Mouse (Mus musculus) stomach, postnatal 0 days (tissue): ENCODE measurements at regions not wholly inside any gene's neighbourhood (a gene's known extent, or its start where the extent isn't known, plus 50 kb on each side); places are given as distances from the start of the nearest gene placed in this dataset.
A peak's percentile ranks its signal among the peaks of the same experiment; 100 is the strongest.

Experiments
- ATAC-seq: fragments of 200-750 bp; cut with Nextera tagmentation; 2 replicates; pipeline ENCODE4 v1.8.0; 2017; ENCODE audit not compliant: low FRiP score, low TSS enrichment
- DNase-seq: peaks from one replicate; pipeline ENCODE4 v3.0.0-alpha.2; 2016; ENCODE audit warnings: low spot score
- H3K27ac ChIP-seq: fragments of 300-500 bp; sonication (generic); replicated peaks from 2 replicates; pipeline ENCODE4 v1.5.1; 2014; ENCODE audit warnings: mild to moderate bottlenecking, control low read depth
- H3K27me3 ChIP-seq: fragments of 300-500 bp; sonication (generic); 2 replicates; pipeline ENCODE4 v1.6.1; 2014; ENCODE audit warnings: low read length; ENCODE audit not compliant: control insufficient read depth, insufficient read depth
- H3K36me3 ChIP-seq: fragments of 300-500 bp; sonication (generic); 2 replicates; pipeline ENCODE4 v1.6.1; 2014; ENCODE audit warnings: low read length, mixed read lengths; ENCODE audit not compliant: control insufficient read depth, insufficient read depth
- H3K4me1 ChIP-seq: fragments of 300-500 bp; sonication (generic); replicated peaks from 2 replicates; pipeline ENCODE4 v1.6.1; 2014; ENCODE audit warnings: antibody characterized with exemption; ENCODE audit not compliant: control insufficient read depth, insufficient read depth
- H3K4me2 ChIP-seq: fragments of 300-500 bp; sonication (generic); replicated peaks from 2 replicates; pipeline ENCODE4 v1.6.1; 2014; ENCODE audit warnings: low read depth, mild to moderate bottlenecking, control low read depth, moderate library complexity
- H3K4me3 ChIP-seq: fragments of 300-500 bp; sonication (generic); 2 replicates; pipeline ENCODE4 v1.5.1; 2014; ENCODE audit warnings: low read depth, low read length, control low read depth
- H3K9ac ChIP-seq: fragments of 300-500 bp; sonication (generic); 2 replicates; pipeline ENCODE4 v1.6.1; 2014; ENCODE audit warnings: mild to moderate bottlenecking, low read length, control low read depth, mixed read lengths
- H3K9me3 ChIP-seq: fragments of 300-500 bp; sonication (generic); 2 replicates; pipeline ENCODE4 v1.6.1; 2016; ENCODE audit warnings: low read length; ENCODE audit not compliant: control insufficient read depth
- CTCF ChIP-seq: IDR thresholded peaks from 2 replicates; pipeline ENCODE4 v1.5.1; 2016; ENCODE audit warnings: antibody characterized with exemption, low read depth, mild to moderate bottlenecking, moderate library complexity
- EP300 ChIP-seq: optimal IDR thresholded peaks from 2 replicates; pipeline ENCODE3; 2016; ENCODE audit warnings: antibody characterized with exemption
- WGBS: fragments of 180-500 bp; shearing (Covaris S2); extraction: QIAGEN DNeasy Blood & Tissue Kit; methylation state at CpG from one replicate; pipeline ENCODE4 v1.1.7; 2014; 5-methylcytosine and 5-hydroxymethylcytosine counted together

- Histone ChIP-seq H3K4me3 (no peak overlapping the region), H3K27me3 (no peaks in the 10 kb centered on the region), H3K4me2 (no peak overlapping the region), H3K9ac (no peak overlapping the region; the same call in 1 of the 2 replicates), H3K9me3 (no peaks in the 10 kb centered on the region), H3K4me1 (no peaks in the 10 kb centered on the region), H3K36me3 (no peaks in the 10 kb centered on the region), H3K27ac (no peak overlapping the region)
- WGBS: 29% methylated on average over 22 of the region's 22 CpGs
- DNase-seq: peak; percentile 36
- peak; percentile 87 for ATAC-seq
- TF ChIP-seq CTCF: no peak
- TF ChIP-seq EP300: no peak
These were observed 492.3 kb downstream of the Fam19a5 start for GRCm38 (mm10) chr15:88036146-88037000.

DNA sequence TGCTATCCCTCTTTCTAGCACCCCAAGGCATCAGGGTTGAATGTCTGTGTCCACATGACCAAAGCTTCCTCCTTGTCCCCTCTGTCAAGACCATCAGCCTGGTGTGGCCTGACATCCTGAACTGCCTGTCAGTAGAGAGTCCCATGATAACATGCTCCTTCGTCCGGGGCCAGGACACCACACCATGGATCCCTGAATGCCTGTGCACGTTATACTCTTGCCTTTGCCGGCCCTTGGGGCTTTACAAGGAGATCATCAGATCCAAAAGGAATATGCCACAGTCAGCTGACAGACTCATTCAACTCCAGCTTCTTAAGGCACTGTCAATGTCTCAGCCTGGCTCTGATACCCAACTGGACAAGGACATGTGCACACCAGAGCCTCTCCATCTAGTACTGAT, 493.5 kb downstream of the Fam19a5 start:
- H3K9me3 ChIP-seq: no peaks in the 10 kb centered on the region

GRCm38 (mm10) chr15:88042821-88043220, 498.7 kb downstream of the Fam19a5 start:
- DNase-seq (no peak), ATAC-seq (no peak)
- no peaks in the 10 kb centered on the region for H3K36me3 ChIP-seq
- H3K9ac ChIP-seq: no peak overlapping the region
- H3K4me3 ChIP-seq: no peak overlapping the region
- TF ChIP-seq CTCF: no peak
- no peak for TF ChIP-seq EP300
- 79% methylated on average over 2 of the region's 2 CpGs for WGBS
- no peaks in the 10 kb centered on the region for H3K4me1 ChIP-seq
- no peak overlapping the region for H3K27ac ChIP-seq
- no peaks in the 10 kb centered on the region for H3K27me3 ChIP-seq
- H3K4me2 ChIP-seq: no peak overlapping the region
- no peaks in the 10 kb centered on the region for H3K9me3 ChIP-seq

More for the DNA sequence above, 493.5 kb downstream of the Fam19a5 start:
- no peak overlapping the region for H3K9ac ChIP-seq
- no peak for ATAC-seq
- WGBS: 91% methylated on average over 4 of the region's 4 CpGs
- DNase-seq: no peak
- no peak for TF ChIP-seq CTCF
- TF ChIP-seq EP300: no peak
- no peak overlapping the region for H3K27ac ChIP-seq
- H3K4me3 ChIP-seq: no peak overlapping the region
- H3K36me3 ChIP-seq: no peaks in the 10 kb centered on the region
- H3K27me3 ChIP-seq: no peaks in the 10 kb centered on the region
- no peak overlapping the region for H3K4me2 ChIP-seq
- H3K4me1 ChIP-seq: no peaks in the 10 kb centered on the region

DNA sequence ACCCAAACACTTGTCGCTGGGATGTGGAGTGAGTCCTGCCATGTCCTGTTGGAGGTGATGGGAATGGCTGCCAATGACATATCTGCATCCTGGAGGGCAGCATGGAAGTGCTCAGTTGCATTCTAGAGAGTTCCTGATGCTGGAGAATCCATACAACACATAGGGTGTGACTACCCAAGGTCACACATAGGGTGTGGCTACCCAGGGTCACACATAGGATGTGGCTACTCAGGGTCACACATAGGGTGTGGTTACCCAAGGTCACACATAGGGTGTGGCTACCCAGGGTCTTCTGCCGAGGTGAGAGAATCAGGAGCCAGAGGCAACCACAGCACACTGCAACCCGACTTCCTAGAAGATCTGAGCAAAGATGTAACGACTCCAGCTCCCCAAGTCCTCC, 514.0 kb downstream of the Fam19a5 start:
- Histone ChIP-seq H3K4me1 (no peaks in the 10 kb centered on the region), H3K27ac (no peak overlapping the region), H3K36me3 (no peaks in the 10 kb centered on the region), H3K4me3 (no peak overlapping the region), H3K9me3 (no peaks in the 10 kb centered on the region), H3K9ac (no peak overlapping the region), H3K4me2 (no peak overlapping the region), H3K27me3 (no peaks in the 10 kb centered on the region)
- no peak for TF ChIP-seq EP300
- no peak for TF ChIP-seq CTCF
- DNase-seq (no peak), ATAC-seq (peak; percentile 32; the same call in 1 of the 2 replicates)
- 57% methylated on average over 4 of the region's 4 CpGs for WGBS

GRCm38 (mm10) chr15:88060935-88061334, 516.8 kb downstream of the Fam19a5 start:
- Histone ChIP-seq H3K27me3 (no peaks in the 10 kb centered on the region), H3K4me3 (no peak overlapping the region), H3K4me1 (no peaks in the 10 kb centered on the region), H3K4me2 (no peak overlapping the region), H3K9me3 (no peaks in the 10 kb centered on the region), H3K36me3 (no peaks in the 10 kb centered on the region), H3K9ac (no peak overlapping the region), H3K27ac (no peak overlapping the region)
- 58% methylated on average over 4 of the region's 4 CpGs for WGBS
- ATAC-seq (no peak), DNase-seq (no peak)
- TF ChIP-seq CTCF (no peak), EP300 (no peak)

DNA sequence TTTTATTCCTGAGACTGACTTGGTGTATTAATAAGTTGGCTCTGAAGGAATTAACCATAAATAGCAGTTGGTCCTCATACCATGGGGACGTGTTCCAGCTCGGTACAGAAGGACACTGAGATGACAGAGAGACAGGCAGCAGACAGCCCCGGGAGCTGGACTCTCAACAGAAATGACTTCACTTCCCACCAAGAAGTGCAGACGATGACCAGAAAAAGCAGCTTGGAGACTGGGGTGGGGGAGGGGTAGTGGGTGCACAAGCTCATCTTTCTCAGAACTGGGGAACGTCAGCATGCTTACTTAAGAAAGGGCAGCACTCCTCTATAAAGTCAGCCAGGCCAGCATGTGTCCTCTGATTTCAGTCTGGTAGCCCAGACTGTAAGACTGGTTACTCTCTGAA, 518.9 kb downstream of the Fam19a5 start:
- H3K9me3 ChIP-seq: no peaks in the 10 kb centered on the region
- DNase-seq (no peak), ATAC-seq (no peak)
- H3K9ac ChIP-seq: no peak overlapping the region
- TF ChIP-seq CTCF (no peak), EP300 (no peak)
- no peak overlapping the region for H3K4me3 ChIP-seq
- H3K4me1 ChIP-seq: no peaks in the 10 kb centered on the region
- no peak overlapping the region for H3K27ac ChIP-seq
- no peaks in the 10 kb centered on the region for H3K27me3 ChIP-seq
- WGBS: 41% methylated on average over 5 of the region's 5 CpGs
- H3K36me3 ChIP-seq: no peaks in the 10 kb centered on the region
- H3K4me2 ChIP-seq: no peak overlapping the region
